Mouse (Mus musculus): ENCODE measurements around the gene Zbtb8b.
"Not testable (repeated sequence)": the region's sequence is repeated elsewhere in the genome, so short reads cannot be mapped to it uniquely, and the experiment has no call there.

Zbtb8b gene

GRCm38 (mm10) chr4:129440340-129441063 is at the start of gene Zbtb8b:
Gene Zbtb8b, minus strand, starts transcription at chr4:129440853.
- peak; percentile 96 for DNase-seq (ENCODE audit: low read depth, low spot score)

DNA sequence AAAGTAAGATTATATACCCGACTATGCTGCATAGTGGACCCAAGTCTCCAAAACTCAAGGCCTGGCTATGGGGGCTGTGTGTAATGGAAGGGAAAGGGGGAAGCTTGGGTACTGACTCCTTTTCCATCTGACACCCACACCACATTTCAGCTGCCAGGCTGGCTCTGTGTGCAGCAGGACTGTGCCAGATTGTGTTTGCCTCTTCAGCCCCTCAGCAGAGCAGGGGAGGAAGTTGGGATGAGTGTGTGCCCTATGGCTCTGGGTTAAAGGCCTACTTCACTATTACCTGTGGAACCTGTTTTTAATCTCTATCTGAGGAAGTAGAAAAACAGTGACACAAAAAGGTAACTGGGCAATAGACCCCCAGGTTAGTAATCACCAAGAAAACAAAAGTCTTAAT is 40.4 kb upstream of the Zbtb8b start:
- DNase-seq (ENCODE audit: low read depth, low spot score): no peak

DNA sequence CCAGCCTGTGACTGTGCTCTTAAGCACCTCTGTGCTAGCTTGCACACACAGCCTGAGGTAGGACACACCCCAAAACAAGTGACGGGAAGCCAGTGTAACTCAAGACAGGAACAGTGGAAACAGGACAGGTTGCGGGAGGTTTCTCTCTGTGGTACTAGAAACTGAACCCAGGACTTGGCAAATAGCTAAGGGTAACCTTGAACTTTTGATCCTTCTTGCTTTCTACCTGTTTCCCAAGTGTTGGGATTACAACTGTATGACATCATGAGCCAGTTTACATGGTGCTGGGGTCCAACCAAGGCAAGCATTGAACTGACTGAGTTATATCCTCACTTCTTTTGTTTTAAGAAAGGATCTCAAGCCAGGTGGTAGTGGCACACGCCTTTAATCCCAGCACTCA is 39.2 kb upstream of the Zbtb8b start:
- DNase-seq (ENCODE audit: low read depth, low spot score): peak; percentile 57

GRCm38 (mm10) chr4:129476047-129476446 is 35.4 kb upstream of the Zbtb8b start:
- DNase-seq (ENCODE audit: low read depth, low spot score): peak; percentile 62

- DNase-seq (ENCODE audit: low read depth, low spot score): peak; percentile 66
These were observed 23.7 kb upstream of the Zbtb8b start for GRCm38 (mm10) chr4:129464286-129464815.

DNA sequence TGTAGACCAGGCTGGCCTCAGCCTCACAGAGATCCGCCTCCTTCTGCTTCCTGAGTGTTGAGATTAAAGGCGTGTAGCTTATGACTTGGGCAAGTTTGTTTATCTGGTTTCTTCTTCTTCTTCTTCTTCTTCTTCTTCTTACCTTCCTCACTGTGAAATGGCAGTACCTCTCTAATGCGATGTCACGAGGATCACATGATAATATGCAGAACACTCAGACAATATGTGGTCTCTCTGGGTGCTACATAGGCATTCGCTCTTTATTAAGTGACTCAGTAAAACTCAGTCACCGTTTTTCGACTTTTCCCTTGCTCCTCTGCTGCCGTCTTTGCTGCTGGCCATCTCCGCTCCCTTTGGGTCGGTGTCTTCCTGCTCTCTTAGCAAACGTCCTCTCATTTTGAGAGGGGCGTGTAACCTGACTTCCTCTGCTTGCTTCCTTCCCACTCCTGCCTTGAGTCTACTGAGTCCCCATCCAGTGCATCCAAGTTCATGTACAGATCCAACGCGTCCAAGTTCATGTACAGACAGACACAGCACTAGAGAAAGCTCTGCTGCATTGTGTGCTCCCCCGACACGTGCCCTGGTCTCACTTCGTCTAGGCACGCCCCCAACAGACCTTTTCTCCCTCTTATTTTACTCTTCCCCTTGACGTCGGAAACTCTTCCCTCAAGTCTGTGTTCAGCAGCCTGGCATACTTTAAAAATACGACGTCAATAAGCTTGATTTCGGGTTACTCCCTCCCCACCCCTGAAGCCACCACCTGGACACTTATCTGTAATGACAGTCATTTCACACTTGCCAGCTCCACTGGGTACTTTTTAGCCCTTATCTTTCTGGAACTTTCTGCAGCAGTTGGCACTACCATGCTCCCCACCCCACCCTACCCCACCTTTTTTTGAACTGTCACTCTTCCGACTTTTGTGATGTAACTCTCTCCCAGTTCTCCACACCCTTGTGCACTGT is 22.7 kb upstream of the Zbtb8b start:
- DNase-seq (ENCODE audit: low read depth, low spot score): no peak

DNA sequence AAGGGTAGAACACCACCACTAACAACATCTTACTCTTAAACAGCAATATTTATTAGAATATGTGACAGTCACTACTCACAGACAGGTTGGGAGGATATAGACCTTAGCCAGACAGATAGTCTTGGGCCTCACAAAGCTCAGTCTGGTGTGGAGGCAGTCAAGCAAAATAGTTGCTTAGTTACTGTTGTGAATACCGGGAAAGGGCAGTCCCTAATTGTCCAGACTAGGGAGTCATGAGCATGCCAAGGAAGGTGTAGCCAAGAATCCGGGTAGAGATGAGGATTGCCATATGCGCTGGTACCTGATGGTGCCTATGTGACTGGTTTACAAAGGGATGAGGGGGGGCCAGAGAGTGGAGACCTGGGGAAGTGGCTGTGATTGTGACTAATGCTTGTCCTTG is 21.5 kb upstream of the Zbtb8b start:
- no peak for DNase-seq (ENCODE audit: low read depth, low spot score)

GRCm38 (mm10) chr4:129461183-129461960 is 20.7 kb upstream of the Zbtb8b start, which contains the start of gene Bsdc1:
Gene Bsdc1, plus strand, starts transcription at chr4:129461581.
- peak; percentile 100 for DNase-seq (ENCODE audit: low read depth, low spot score)

GRCm38 (mm10) chr4:129460827-129461182 is 20.2 kb upstream of the Zbtb8b start:
- no peak for DNase-seq (ENCODE audit: low read depth, low spot score)

DNA sequence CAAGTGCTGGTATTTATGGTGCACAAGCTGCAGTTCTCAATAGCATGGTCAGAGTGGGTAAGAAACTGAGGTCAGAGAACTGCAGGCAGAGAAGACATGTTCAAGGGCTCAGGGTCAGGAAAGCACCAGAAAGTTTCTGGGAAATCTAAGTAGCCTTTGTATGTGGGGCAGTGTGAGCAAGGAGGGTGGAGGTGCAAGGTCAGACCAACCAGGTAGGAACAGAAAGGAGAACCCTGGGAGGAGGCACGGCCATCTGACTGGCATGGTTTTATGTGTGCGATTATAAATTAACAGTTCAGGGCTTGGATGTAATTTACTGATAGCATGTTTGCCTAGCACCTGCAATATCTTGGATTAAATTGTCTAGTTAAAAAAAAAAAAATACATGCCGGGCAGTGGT is 19.1 kb upstream of the Zbtb8b start:
- DNase-seq (ENCODE audit: low read depth, low spot score): no peak

DNA sequence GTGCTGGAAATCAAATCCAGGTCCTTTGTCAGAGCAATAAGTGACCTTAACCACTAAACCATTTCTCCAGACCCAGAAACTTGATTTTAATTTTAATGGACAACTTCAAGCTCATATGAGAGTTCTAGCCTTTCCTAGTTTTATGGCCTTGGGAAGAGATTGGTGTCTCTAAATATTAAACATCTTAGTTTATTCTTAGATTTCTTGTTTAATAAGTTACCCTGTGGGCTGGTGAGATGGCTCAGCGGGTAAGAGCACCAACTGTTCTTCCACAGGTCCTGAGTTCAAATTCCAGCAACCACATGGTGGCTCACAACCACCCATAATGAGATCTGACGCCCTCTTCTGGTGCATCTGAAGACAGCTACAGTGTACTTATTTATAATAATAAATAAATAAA is 16.7 kb upstream of the Zbtb8b start:
- DNase-seq (ENCODE audit: low read depth, low spot score): not testable (repeated sequence)

DNA sequence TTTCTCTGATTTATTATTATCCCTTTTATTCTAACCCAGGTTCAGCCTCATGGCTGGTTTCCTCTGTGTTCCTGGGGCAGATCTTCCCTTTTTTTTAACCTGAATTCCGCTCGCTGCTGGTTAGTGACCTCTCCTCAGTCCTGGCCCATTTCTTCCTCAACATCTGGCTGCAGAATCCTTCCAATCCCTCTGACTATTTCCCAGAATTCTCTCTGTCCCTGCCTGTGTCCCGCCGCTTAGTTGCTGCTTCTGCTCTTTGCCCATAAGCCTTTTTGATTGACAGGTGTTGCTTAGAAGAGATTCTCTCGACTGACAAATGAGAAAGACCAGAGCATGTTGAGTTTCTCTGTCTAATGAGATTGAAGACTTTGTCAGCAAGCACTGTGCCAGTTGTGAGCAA is 15.5 kb upstream of the Zbtb8b start:
- no peak for DNase-seq (ENCODE audit: low read depth, low spot score)

GRCm38 (mm10) chr4:129455265-129455664 is 14.6 kb upstream of the Zbtb8b start:
- peak; percentile 91 for DNase-seq (ENCODE audit: low read depth, low spot score)

DNA sequence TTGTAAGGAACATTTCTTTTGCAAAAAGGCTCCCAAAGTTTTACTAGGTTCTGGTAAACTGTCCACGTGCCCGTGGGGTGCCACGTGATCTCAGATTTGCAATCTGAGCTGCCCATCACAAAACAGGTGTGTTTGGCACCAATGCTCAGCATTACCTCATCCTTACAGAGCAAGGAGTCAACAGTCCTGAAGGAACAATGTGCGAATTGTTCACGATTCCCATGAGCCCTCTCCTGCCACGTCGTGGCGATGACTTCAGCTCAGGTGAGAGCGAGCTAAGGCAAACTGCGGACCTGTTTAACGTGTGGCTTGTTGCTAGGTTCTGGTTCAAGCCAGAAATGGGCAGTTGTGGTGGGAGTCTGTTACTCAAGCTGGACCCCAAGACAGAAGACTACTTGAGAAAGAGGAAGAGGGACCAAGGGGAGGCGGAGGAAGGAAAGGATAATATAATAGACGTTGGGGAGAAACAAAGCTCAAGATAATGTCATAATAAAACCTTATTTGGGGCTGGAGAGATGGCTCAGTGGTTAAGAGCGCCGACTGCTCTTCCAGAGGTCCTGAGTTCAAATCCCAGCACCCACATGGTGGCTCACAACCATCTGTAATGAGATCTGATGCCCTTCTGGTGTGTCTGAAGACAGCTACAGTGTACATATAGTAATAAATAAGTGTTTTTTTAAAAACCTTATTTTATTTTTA is 11.0 kb upstream of the Zbtb8b start:
- peak; percentile 53 for DNase-seq (ENCODE audit: low read depth, low spot score)

DNA sequence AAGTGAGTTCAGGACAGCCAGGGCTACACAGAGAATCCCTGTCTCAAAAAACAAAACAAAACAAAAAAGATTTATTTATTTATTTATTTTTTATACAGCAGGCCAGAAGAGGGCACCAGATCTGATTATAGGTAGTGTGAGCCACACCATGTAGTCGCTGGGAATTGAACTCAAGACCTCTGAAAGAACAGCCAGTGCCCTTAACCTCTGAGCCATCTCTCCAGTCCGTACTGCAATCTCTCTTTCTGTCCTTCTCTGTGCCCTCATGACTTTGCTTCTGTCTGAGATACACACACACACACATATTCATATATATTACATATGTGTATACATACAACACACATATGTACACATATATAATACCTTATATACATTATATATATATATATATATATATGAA is 10.2 kb upstream of the Zbtb8b start:
- peak; percentile 44 for DNase-seq (ENCODE audit: low read depth, low spot score)

DNA sequence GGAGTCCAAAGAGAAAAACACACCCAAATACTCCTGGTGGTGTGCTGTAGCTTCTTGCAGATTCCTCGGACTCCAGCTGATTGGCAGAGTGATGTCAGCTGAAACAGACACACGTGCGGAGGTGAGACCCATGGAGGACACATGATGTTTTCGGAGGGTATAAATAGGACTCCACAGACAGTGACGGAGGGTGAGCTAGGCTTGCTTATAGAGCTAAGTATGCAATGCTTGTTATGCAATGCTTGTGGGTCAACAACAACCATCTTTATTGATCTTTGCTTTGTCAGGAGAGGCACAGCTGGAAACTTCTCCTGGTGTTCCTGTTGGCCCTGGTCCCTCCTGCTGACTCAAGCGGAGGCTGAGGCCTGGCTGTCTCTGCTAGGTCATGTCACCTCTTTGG is 8.1 kb upstream of the Zbtb8b start:
- DNase-seq (ENCODE audit: low read depth, low spot score): no peak

DNA sequence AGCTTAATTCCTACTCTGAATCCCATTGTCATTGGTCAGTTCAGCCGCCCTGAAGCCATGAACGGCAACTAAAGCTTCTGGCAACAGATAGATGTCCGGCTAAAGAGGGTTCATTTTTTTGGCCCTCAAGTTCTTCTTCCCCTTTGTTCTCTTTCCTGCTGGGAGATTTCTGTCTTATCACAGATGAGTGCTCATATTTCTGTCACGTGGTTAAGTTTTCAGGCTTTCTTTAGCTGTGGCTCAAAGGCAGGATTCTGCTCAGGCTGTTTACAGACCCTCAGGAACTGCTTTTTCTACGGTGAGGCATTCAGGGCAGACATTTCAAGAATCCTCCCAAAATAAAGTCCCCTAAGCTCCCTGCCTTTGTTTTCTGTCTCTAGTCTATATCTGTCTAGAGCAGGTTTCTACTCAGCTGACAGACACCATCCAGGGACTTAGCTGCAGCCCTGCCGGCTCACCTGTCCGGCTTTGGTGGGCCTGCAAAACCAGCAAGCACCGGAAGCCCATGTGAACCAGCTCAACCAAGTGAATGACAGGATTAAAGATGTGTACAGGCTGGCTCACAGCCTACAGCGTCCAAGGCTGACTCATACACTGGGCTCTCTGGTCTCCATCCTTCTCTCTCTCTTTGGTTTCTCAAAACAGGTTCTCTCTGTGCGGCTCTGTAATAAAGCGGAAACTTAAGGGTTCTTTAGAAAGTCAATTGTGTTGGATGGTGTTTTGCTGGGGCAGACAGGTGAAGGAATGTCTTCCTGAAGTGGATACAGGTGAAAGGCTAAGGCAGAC is 7.3 kb upstream of the Zbtb8b start:
- no peak for DNase-seq (ENCODE audit: low read depth, low spot score)

- DNase-seq (ENCODE audit: low read depth, low spot score): no peak
These were observed 6.7 kb upstream of the Zbtb8b start for GRCm38 (mm10) chr4:129447360-129447759.

GRCm38 (mm10) chr4:129441145-129441544 is 492 bp upstream of the Zbtb8b start:
- no peak for DNase-seq (ENCODE audit: low read depth, low spot score)

DNA sequence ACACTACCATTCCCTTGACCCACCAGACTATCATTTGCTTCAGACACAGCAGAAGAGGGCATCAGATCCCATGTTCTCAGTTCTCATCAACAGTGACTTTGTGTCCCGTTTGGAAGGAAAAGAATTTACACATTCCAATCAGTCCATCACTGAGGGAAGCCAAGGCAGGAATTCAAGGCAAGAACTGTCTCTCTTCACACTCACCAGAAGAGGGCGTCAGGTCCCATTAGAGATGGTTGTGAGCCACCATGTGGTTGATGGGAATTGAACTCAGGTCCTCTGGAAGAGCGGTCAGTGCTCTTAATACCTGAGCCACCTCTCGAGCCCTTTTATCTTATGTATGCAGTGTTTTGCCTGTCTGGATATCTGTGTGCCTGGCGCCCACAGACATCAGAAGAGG is 22.3 kb downstream of the Zbtb8b start:
- peak; percentile 88 for DNase-seq (ENCODE audit: low read depth, low spot score)
